Mouse (Mus musculus) urinary bladder, adult 2 months (tissue): Measurements from ENCODE around the gene Slc25a19. TPM values are rescaled to one million over a fixed set of nuclear protein-coding genes. Genes with fewer than 3 reads are reported as not detected.
"Not testable (repeated sequence)": the region's sequence is repeated elsewhere in the genome, so short reads cannot be mapped to it uniquely, and the experiment has no call there.

Experiments used
- DNase-seq: peaks from one replicate; pipeline ENCODE4 v3.0.0; 2022; ENCODE audit warnings: low spot score
- polyA plus RNA-seq: library from polyadenylated mRNA; depleted of rRNA; stranded (reverse); fragments of >200 nt; gene quantifications from 2 replicates; pipeline ENCODE4 v1.2.3, GENCODE M21; 2012; rRNA removed

The Slc25a19 gene
- 30.0 and 31.7 TPM in 2 replicates for polyA plus RNA-seq

DNA sequence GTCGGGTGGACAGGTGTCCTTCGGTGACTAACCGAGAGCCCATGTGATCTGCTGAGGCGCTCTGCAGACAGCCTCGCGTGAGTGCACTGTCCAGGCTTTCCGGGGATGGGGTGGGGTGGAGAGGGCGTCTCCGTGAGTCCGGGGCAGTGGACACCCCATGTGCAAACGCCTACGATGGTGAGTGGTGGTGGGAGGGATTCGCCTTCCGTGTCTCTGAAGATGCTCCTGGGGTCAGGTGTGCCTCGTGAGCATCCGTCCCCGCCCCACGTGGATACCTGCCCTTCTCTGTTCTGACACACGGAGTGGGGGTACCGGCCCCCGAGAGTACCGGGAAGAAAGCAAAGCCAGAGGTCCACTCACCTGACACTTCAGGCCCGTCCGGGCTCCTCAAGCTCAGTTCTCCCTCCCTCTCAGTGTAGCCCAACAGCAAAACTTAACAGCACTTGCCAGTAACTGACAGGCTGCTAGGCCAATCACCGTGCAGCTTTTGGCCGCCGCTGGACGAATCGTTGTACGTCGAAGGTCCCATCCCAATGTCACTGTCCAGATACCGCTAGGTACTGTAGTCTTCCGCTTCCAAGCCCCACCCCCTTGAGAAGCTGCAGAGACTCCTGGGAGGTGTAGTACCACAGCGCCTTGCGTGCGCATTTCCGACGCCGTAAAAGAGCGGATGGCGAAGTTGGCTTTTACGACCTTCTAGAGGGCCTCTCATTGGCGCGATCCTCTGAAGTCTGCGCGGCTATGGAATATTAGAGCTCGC, at the start of gene Slc25a19:
Gene Slc25a19, minus strand, starts transcription at position 591 of the 760 bp plus-strand sequence.
- peak; percentile 94 for DNase-seq

DNA sequence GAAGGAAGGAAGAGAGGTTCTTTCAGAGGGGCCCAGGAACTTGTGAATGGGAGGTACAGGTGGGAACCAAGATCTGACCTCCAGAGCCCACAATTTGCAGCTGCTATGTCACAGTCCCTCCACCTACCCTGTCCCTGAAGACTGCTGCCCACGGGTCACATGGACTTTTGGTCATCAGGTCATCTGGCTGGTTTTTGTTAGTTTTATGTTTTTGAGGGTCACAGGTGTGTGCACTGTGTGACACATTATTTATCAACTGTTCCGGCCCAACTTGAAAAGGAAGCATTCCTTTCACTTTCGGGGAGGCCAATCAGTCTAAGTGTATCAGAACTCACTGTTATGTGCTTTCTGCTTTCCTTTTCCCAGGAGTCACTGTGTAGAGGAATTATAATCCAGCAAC, 49.4 kb upstream of the Slc25a19 start:
- no peak for DNase-seq

DNA sequence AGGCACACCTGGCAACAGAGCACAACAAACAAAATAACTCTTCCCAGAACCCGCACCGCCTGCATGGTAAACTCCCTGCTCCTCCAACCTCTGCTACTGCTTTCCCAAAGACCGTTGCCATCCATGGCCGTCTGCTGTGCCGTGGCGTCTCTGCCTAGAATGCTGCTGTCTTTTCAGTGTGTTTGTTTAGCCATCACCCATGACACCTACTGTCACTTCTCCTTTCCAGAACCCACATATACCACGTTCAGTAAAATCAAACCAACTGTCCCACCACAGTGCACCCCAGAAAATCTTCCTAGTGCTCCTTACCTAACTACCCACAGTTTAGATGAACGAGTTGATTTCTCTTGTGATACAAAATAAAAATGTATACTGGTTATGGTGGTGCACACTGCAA, 48.6 kb upstream of the Slc25a19 start:
- no peak for DNase-seq

DNA sequence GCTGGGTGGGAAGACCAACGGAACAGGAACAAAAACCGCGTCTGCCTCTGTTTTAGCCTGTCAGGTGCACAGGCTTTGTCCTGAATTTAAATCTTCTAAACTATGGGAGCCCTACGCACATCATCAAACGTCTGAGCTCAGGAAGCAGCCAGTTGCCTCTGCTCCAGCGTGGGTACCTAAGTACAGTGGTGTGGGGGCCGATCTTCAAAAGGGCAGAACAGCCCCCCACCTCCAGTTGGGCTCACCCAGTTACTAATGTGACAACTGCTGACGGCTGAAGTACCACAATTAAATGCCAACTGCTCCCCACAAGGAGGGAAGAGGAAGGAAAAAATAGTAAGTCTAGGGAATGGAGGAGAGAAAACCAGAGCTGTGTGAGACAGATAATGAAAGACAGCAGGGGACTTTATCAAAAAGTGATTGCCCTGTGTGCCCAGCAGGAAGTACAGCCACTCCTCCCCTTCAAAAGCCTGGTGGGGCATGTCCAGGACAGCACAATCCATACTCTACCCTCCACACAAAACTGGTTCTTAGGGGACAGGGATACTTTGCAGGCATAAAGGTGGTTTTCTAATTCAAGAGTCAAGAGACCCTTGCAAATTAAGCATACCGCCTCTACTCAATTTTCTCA, 46.3 kb upstream of the Slc25a19 start:
- DNase-seq = no peak

DNA sequence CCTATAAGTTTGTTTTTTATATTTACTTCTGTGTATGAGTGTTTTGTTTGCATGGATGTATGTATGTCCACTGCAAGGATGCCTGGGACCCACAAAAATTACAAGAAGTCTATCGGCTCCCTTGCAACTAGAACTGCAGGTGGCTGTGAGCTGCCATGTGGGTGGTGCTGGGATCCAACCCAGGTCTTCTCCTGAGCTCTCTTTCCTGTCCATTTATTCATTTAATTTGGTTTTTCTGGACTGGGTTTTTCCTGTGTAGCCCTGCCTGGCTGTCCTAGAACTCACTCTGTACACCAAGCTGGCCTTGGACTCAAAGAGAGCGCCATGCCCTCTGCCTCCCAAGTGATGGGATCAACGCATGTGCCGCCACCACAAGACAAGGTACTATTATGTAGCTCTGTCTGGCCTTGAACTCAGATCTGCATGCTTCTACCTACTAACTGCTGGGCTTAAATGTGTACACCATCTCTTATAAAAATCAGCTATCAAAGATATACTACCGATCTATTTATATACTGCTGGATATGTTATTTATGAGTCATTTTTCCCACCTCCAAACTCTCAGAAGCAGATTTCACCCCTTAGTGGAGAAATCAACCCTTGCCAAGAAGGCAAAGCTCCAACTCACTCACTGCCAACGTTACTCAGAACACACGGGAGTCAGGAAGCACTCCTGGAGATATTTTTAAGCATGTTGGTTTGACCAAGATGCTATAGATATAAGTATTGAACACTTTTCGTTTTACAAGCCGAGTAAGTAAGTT, 45.6 kb upstream of the Slc25a19 start:
- no peak for DNase-seq

DNA sequence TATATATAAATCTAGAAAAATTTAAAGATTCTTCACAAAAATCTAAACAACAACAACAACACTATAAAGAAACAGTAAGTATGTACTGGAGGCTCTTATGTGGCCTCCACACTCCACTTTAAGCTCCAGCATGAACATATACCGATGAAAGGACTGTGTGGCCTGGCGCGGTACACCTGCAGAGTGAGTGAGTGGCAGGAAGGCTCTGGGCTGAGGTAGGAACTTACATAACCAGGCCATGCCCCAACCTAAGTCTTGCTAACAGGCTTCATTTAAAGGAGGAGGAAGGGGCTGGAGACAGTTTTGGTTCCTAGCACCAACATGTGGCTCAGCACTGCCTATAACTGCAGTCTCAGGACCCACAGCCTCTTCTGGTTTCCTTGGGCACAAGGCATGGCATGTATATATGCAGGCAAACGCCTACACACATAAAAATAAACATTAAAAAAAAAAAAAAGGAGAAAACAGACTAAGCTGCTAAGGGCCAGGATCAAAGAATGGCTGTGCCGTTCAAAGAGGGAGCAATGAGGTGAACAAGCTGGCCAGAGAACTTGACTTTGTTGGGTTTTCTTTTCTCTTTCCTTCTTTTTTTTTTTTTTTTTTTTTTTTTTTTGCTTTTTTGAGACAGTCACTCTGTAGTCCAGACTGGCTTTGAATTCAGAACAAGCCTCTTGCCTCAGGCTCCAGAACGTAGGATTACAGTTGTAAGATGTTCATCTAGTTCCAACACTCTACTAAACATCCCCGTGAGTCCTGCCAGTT, 44.3 kb upstream of the Slc25a19 start:
- no peak for DNase-seq

DNA sequence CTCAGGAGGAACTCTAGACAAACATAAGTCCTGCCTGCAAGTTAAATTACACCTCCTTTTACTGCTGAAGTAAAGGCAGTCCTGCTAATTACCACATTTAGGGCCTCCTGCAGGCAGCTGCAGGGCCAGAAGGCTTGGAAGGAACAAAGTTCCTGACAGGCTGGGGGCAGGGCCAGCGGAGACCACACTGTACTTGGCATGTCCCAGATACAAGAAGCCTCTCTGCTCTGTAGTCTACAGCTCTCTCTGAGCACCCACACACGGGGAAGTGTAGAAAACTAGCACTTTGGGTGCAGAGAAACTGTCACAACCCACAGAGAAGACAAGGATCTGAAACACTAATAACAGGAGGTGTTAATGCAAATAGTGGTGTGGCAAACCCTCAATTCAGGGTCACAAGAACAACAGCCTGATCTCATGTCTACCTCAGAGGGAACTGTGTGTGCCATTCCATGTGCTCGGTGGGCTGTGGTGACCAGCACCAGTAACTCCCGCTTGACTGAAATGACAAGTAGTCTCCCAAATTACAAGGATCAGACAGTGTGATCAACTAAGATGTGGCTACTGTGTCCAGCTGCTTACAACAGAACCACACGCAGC, 42.5 kb upstream of the Slc25a19 start:
- DNase-seq = no peak

DNA sequence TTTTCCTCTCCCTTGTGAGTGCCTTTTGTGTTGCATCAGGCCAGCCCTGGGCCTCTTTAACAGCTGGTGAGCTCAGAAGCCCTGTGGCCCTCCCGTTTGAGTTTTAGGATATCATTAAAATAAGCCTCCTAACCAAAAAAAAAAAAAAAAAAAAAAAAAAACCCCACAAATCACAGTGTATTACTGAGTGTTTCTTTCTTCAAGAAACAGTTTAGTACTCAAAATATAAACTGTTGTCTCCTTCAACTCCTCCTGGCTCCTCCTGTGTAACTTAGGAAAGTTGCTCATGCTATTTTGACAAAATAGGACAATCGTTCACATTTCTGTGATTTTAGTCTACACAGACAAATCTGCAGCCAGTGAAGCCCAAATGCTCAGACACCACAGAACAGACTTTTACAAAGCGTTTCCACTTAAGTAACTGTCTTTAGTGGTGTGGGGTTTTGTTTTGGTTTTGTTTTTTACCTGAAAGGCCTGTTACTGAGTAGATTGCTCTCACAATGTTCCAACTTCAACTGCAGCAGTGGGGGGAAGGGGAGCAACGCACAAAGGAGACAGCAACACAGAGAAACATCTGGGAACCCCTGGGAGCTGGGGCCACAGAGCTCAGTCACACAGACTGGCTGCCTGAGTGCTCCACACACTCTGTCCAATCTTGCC, 35.7 kb upstream of the Slc25a19 start:
- no peak for DNase-seq

DNA sequence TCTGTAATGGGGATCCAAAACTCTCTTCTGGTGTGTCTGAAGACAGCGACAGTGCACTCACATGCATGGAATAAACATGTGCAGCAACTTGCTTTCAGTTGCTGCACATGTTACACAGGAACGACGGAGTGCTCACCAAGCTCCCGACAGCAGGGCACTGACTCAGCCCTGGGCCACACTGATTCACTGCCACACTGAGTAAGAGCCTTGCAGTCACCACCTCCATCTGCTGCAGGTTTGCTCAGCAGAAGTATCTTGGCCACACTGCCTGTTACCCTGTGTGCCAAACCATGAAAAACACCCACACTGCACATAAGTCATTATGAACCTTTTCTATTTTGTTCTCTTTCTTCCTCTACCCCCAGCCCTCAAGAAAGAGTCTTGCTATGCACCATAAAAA, 32.3 kb upstream of the Slc25a19 start:
- no peak for DNase-seq

DNA sequence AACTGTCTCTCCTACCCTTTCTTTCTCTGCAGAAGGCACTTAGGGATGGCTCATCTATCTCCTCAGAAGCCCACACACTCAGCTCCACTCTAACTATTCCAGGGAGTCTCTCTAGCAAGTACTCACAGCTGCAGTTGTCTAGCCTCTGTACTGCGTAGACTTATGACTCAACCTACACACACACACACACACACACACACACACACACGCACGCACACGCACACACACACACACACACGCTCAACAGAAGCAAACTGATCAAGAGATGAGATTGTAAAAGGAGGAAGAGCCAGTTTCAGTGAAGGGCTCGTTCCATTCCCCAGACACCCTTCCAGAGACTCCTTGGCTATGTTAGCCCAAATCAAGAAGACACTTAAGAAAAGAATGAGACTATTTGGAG, 30.4 kb upstream of the Slc25a19 start:
- no peak for DNase-seq

DNA sequence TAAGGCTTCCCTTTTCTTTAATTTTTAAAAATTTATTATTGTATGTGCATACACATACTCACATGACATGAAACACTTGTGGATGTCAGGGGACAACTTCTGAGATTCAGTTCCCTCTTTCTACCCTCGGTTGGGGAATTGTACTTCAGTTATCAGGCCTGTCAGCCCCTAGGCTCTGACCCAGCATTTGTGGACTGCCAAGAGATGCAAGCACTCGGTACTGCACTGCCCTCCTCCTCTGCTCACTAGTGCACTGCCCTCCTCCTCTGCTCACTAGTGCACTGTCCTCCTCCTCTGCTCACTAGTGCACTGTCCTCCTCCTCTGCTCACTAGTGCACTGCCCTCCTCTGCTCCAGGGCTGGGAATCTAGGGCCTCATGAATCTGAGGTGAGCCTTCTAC, 26.0 kb upstream of the Slc25a19 start:
- DNase-seq = no peak

DNA sequence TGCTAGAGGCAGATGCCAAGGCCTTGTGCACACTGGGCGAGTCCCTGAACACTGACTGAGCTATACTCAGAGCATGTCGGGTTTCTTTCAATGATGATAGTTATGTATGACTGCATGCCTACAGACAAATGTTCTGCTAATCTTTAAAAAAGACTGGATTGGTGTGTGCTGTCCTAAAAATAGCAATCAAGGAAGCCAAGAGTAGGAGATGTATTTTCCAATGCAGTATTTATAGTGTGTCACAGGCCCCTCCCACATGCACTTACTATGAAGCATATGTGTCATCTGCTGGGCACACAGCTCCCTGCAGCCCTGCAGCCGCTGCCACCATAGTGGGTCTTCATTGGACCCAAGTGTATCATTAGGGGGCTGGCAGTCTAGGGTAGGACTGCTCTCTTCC, 25.1 kb upstream of the Slc25a19 start:
- no peak for DNase-seq

DNA sequence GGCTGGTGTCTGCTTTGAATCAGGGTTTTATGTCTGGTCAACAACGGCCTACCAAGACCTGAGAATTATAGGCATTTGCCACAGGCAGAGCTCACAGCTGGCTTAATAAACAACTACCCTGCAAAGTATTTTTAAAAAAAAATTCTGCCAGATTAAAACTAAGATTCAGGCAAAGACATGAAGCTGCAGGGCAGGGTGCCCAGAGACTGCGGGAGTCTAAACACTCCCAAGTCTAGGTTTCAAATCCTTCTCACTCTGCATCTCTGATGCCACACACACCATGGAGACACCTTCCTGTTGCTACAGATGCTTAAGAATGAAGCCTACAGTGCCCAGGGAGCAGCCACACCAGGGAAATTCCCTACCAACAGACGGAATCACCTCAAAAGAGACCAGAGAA, 23.6 kb upstream of the Slc25a19 start:
- no peak for DNase-seq

DNA sequence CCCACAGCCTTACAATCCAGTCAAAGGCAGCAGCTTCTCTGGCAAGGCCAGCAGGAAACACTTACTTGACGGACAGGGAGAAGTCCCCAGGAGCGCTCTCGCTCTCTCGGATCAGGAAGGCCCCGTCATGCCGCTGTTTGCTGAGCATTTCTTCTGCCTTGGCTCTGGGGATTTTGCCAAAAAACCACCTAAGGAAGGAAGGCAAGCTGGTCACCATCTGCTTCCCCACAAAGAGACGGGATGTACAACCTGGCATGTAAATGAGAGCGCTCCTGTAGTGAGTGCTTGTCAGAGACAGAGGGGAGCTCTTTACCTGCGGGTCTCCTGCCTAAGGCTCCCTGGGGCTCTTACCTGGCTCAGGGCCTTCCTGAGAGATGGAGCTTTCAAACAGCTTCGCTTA, 21.6 kb upstream of the Slc25a19 start:
- no peak for DNase-seq

DNA sequence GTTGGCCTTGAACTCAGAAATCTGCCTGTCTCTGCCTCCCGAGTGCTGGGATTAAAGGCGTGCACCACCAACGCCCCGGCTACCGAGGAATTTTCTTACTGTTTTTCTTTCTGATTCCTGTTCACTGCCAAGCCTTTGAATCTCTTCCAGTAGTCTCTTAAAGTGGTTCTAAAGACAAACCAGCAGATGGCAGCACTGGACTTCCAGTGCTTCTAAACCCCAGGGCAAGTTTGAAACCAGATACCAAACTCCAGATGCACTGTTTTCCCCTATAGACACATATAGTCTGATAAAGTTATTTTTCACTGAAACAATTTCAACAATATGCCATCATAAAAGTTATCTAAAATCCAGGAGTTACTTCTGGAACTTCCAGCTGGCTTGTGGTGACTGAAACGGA, 19.4 kb upstream of the Slc25a19 start:
- DNase-seq = no peak

DNA sequence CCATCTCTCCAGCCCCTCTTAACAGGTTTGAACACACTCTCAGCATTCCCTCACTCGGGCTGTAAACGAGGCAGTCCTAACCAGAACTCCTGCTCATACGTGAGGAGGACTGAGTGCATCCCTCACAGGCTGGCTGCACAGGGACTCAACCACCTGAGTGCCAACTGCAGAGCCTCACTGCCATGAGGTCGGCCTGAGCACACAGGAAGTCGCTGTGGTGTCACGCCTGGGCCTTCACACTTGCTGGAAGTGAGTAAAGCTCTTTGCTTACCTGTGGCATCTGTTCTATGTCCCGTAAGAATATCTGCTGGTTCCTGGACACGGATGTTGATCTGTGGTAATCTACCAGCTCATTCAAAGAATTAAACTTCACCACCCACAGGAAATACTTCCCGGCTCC, 18.3 kb upstream of the Slc25a19 start:
- DNase-seq = no peak

DNA sequence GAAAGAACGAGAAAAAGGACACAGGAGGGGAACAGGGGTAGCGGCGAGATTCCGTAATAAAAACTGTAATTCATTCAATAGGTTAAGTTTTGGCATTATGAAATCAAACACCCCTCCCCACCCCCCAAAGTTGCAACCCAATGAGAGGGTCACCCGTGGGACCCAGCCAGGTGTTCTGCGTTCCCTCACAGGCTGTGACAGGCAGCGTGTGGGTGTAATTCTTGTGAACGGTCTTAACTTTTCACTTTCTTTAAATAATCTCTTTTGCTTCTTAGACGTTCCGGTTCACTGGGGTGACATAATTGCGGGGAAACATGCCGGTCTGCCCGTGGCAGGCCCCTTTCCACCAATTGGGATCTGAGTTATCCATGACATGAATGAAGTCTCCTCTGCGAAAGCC, 17.4 kb upstream of the Slc25a19 start:
- not testable (repeated sequence) for DNase-seq

DNA sequence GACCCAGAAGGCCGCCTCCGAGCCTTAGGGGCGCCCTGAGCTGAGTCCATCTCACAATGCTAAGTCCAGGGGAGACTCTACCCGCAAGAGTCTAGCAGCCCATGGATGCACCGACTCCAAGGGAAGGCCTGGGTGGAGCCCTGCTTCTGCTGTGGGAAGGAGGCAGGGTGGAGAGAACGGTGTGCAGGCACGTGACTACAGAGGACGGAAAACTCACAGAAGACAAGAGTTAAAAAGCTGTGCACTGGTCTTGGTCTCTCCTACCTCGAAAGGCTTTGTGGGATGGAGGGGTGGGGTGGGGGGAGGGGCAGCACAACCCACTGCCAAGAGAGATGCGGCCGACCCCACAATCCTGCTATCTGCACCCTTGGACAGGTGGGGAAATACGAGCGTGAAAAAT, 16.2 kb upstream of the Slc25a19 start:
- DNase-seq = no peak

DNA sequence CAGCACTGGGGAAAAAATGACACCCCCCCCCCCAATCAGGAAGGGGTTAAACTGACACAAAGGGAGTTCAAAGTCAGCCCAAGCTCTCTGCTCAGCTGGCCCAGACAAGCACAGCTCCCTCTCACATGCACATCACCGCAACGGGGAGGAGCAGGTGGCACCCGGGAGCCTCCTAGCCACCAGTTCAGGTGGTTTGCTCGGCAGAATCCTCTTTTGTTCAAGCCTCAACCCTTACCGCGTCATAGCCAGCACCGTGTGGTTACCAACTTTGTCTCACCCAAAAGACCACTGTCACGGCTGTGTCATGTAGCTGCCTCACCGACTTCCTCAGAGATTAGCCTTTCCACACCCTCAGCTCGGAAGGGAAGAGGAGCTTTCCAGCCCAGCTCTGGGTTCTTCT, 15.2 kb upstream of the Slc25a19 start:
- DNase-seq = no peak

DNA sequence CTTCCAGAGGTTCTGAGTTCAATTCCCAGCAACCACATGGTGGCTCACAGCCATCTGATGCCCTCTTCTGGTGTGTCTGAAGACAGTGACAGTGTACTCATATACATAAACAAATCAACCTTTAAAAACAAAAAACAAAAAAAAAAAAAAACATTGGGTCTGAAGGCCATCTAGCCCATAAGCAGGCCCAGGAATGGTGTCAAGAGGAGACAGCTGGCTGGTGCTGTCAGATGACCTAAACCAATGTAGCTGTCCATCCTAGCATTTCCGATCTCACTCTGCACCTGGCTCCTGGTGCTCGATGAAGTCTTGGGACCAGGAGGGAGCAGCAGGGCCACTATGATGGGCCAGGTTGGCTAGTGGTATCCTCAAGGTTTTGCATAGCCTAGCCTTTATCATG, 14.6 kb upstream of the Slc25a19 start:
- DNase-seq = no peak

DNA sequence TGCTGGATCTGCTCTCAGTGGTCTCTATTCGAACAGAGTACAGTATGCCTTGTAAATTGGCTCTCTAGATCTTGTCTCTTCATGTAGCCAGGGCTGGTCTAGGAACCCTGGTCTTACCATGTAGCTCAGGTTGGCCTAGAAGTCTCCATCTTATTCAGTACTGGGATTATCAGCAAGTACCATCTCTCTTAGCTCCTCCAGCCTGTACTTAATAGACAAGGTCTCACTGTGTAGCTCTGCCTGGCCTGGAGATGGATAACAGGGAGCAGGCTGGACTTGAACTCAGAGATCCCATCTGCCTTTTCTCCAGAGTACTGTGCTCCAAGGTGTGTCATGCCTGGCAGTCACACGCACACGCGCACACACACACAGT, 13.6 kb upstream of the Slc25a19 start:
- no peak for DNase-seq
